In genomic region chr7:81073273-81073672, GRCm38 (mm10) we compare ENCODE assay signal across 14 mouse cellular contexts. TPM values are rescaled to one million over a fixed set of nuclear protein-coding genes. Genes with fewer than 3 reads are reported as not detected.
DNase-seq lines count a peak whose midpoint lies in the region; ATAC-seq and TF ChIP-seq lines count a peak whose summit lies in the region.
"Had no signal": no experiment of that assay in that cellular context is flagged by ENCODE, and none has a peak within 500 bp of the region (broad histone marks: within the 10 kb centered on the region; RNA-seq: fewer than 3 reads in every experiment).

No protein-coding gene starts in this region.

- H3K36me3 ChIP-seq in heart, embryonic 15.5 days = peaks cover 28% of the 10 kb centered on the region
- H3K36me3 ChIP-seq in lung, embryonic 14.5 days (ENCODE audit: insufficient read depth) = no peaks in the 10 kb centered on the region
- no peaks in the 10 kb centered on the region for H3K36me3 ChIP-seq in stomach, embryonic 14.5 days (ENCODE audit: control insufficient read depth, insufficient read depth, low read length)
- no peaks in the 10 kb centered on the region for H3K36me3 ChIP-seq in midbrain, embryonic 13.5 days
- H3K36me3 ChIP-seq: embryonic facial prominence, embryonic 13.5 days; liver, embryonic 15.5 days had no signal

- peaks cover 62% of the 10 kb centered on the region for H3K4me1 ChIP-seq in heart, embryonic 15.5 days (replicated peaks)
- peaks cover 23% of the 10 kb centered on the region for H3K4me1 ChIP-seq in lung, embryonic 14.5 days (ENCODE audit: insufficient read depth)
- H3K4me1 ChIP-seq in stomach, embryonic 14.5 days (ENCODE audit: control insufficient read depth, insufficient read depth, low read length) = peaks cover 12% of the 10 kb centered on the region; the same call in 1 of the 2 replicates
- no peaks in the 10 kb centered on the region for H3K4me1 ChIP-seq in midbrain, embryonic 13.5 days (replicated peaks)

- no peak for DNase-seq in heart, postnatal 10 days
- DNase-seq in lung, embryonic 14.5 days = no peak
- DNase-seq in lung, postnatal 10 days = no peak
- peak; percentile 60 for DNase-seq in ES-CJ7 (ENCODE audit: low read depth, low spot score)
- no peak for DNase-seq in layer of hippocampus, postnatal 25 days (ENCODE audit: extremely low spot score in 1 of 2, low spot score in 1 of 2)
- DNase-seq: adrenal gland, postnatal 14 days; cerebellum, adult 2 months had no signal

- no peak for ATAC-seq in heart, embryonic 15.5 days (replicated peaks; ENCODE audit: insufficient number of reproducible peaks, insufficient read depth, low FRiP score, low read depth)
- ATAC-seq in lung, embryonic 14.5 days (ENCODE audit: insufficient read depth) = no peak
- no peak for ATAC-seq in stomach, embryonic 14.5 days (ENCODE audit: insufficient number of reproducible peaks, insufficient read depth, low FRiP score, low read depth)
- no peak for ATAC-seq in midbrain, embryonic 13.5 days
- ATAC-seq: forebrain, embryonic 16.5 days; midbrain, embryonic 16.5 days had no signal

- H3K4me2 ChIP-seq in heart, embryonic 15.5 days = no peak overlapping the region
- H3K4me2 ChIP-seq in lung, embryonic 14.5 days = no peak overlapping the region
- no peak overlapping the region for H3K4me2 ChIP-seq in stomach, embryonic 14.5 days (replicated peaks; ENCODE audit: low read depth, low read length)
- H3K4me2 ChIP-seq in midbrain, embryonic 13.5 days (replicated peaks) = no peak overlapping the region
- H3K4me2 ChIP-seq: embryonic facial prominence, embryonic 13.5 days; liver, embryonic 15.5 days had no signal

- 83% methylated on average over 5 of the region's 5 CpGs for WGBS in heart, embryonic 15.5 days
- 86% methylated on average over 5 of the region's 5 CpGs for WGBS in lung, embryonic 14.5 days
- WGBS in stomach, embryonic 14.5 days = 81% methylated on average over 5 of the region's 5 CpGs
- 80% methylated on average over 5 of the region's 5 CpGs for WGBS in midbrain, embryonic 13.5 days

- H3K4me3 ChIP-seq in heart, embryonic 15.5 days = no peak overlapping the region
- no peak overlapping the region for H3K4me3 ChIP-seq in lung, embryonic 14.5 days (ENCODE audit: low read depth, low read length)
- no peak overlapping the region for H3K4me3 ChIP-seq in stomach, embryonic 14.5 days (ENCODE audit: low read depth, low read length)
- no peak overlapping the region for H3K4me3 ChIP-seq in midbrain, embryonic 13.5 days (replicated peaks)
- H3K4me3 ChIP-seq: embryonic facial prominence, embryonic 13.5 days; liver, embryonic 15.5 days had no signal

- intact Hi-C loops in heart, postnatal 10 days (cut with DNase I) = loop anchor here (5.0 kb wide), 1 partner anchor 79 kb away; no protein-coding TSS in a partner anchor

- H3K9ac ChIP-seq in heart, embryonic 15.5 days = no peak overlapping the region
- H3K9ac ChIP-seq in lung, embryonic 14.5 days = no peak overlapping the region
- no peak overlapping the region for H3K9ac ChIP-seq in stomach, embryonic 14.5 days (replicated peaks; ENCODE audit: low read depth, low read length)
- no peak overlapping the region for H3K9ac ChIP-seq in midbrain, embryonic 13.5 days (replicated peaks)
- H3K9ac ChIP-seq: embryonic facial prominence, embryonic 13.5 days; liver, embryonic 15.5 days had no signal

- H3K27me3 ChIP-seq in heart, embryonic 15.5 days = no peaks in the 10 kb centered on the region
- no peaks in the 10 kb centered on the region for H3K27me3 ChIP-seq in lung, embryonic 14.5 days (ENCODE audit: insufficient read depth, low read length)
- no peaks in the 10 kb centered on the region for H3K27me3 ChIP-seq in stomach, embryonic 14.5 days (ENCODE audit: control insufficient read depth, insufficient read depth, low read length)
- no peaks in the 10 kb centered on the region for H3K27me3 ChIP-seq in midbrain, embryonic 13.5 days
- H3K27me3 ChIP-seq: embryonic facial prominence, embryonic 13.5 days; liver, embryonic 15.5 days had no signal

- no peaks in the 10 kb centered on the region for H3K9me3 ChIP-seq in heart, embryonic 15.5 days (replicated peaks)
- no peaks in the 10 kb centered on the region for H3K9me3 ChIP-seq in lung, embryonic 14.5 days (ENCODE audit: low read depth, low read length)
- H3K9me3 ChIP-seq in stomach, embryonic 14.5 days (ENCODE audit: control insufficient read depth, low read depth, low read length) = no peaks in the 10 kb centered on the region
- no peaks in the 10 kb centered on the region for H3K9me3 ChIP-seq in midbrain, embryonic 13.5 days
- H3K9me3 ChIP-seq: embryonic facial prominence, embryonic 13.5 days; liver, embryonic 15.5 days had no signal

- H3K27ac ChIP-seq in heart, embryonic 15.5 days = peak overlapping the region; percentile 65
- peak overlapping the region; percentile 62; the same call in 1 of the 2 replicates for H3K27ac ChIP-seq in lung, embryonic 14.5 days (ENCODE audit: low read depth)
- peak overlapping the region; percentile 0; the same call in 1 of the 2 replicates for H3K27ac ChIP-seq in stomach, embryonic 14.5 days (ENCODE audit: low read length)
- H3K27ac ChIP-seq in midbrain, embryonic 13.5 days = no peak overlapping the region
- H3K27ac ChIP-seq: embryonic facial prominence, embryonic 13.5 days; liver, embryonic 15.5 days had no signal

- TF ChIP-seq CTCF in lung, embryonic 14.5 days (IDR thresholded peaks at IDR 0.05; ENCODE audit: low read depth) = peak; percentile 39

RNA-seq across cellular contexts. Expression of gene Alpk3, which starts 15.9 kb away (rescaled TPM):
- 17.9 and 18.2 TPM in 2 replicates for polyA plus RNA-seq in heart, embryonic 15.5 days (2015; fragmentation: Nextera tagmentation; extraction: Ambion mirVana)
- 10 to 100 TPM; 85.0 to 90.5 TPM for total RNA-seq in heart, postnatal 10 days (2021)
- polyA plus RNA-seq in lung, embryonic 14.5 days (2014; fragmentation: Nextera tagmentation; extraction: Ambion mirVana) = 0.63 and 0.85 TPM in 2 replicates
- 0.55 and 0.59 TPM in 2 replicates for polyA plus RNA-seq in stomach, embryonic 14.5 days (2014; fragmentation: Nextera tagmentation; extraction: Ambion mirVana)
- 1 to 10 TPM in 1 of 2 experiments, under 1 TPM in 1; 0.68 to 1.1 TPM for total RNA-seq in layer of hippocampus, postnatal 25 days (2021)
- 0.04 and 0.08 TPM in 2 replicates for polyA plus RNA-seq in midbrain, embryonic 13.5 days (2015; fragmentation: Nextera tagmentation; extraction: Ambion mirVana)

RNA-seq across cellular contexts. Expression of gene Slc28a1, which starts 41.3 kb away (rescaled TPM):
- 0.09 and 0.14 TPM in 2 replicates for polyA plus RNA-seq in heart, embryonic 15.5 days (2015; fragmentation: Nextera tagmentation; extraction: Ambion mirVana)
- total RNA-seq in heart, postnatal 10 days (2021) = under 1 TPM; 0.20 to 0.53 TPM
- polyA plus RNA-seq in lung, embryonic 14.5 days (2014; fragmentation: Nextera tagmentation; extraction: Ambion mirVana) = not detected in 2 replicates
- not detected in 2 replicates for polyA plus RNA-seq in stomach, embryonic 14.5 days (2014; fragmentation: Nextera tagmentation; extraction: Ambion mirVana)
- total RNA-seq in layer of hippocampus, postnatal 25 days (2021) = not detected
- polyA plus RNA-seq in midbrain, embryonic 13.5 days (2015; fragmentation: Nextera tagmentation; extraction: Ambion mirVana) = not detected in 2 replicates
- polyA plus RNA-seq: embryonic facial prominence, embryonic 13.5 days; forebrain, embryonic 16.5 days; midbrain, embryonic 16.5 days had no signal

Comparison
In these comparisons a context has a peak if more than half of its experiments do, and no peak if none do; other contexts are left out.
1. RNA of gene Alpk3, which starts 15.9 kb away (polyA plus RNA-seq): 17.9 to 18.2 TPM in heart, embryonic 15.5 days; 0.63 to 0.85 TPM in lung, embryonic 14.5 days, 0.55 to 0.59 TPM in stomach, embryonic 14.5 days and 0.04 to 0.08 TPM in midbrain, embryonic 13.5 days; every median in the first group is over 10 times any median in the second.